Mouse (Mus musculus): ENCODE measurements at regions not wholly inside any gene's neighbourhood (a gene's known extent, or its start where the extent isn't known, plus 50 kb on each side); places are given as distances from the start of the nearest gene placed in this dataset.

DNA sequence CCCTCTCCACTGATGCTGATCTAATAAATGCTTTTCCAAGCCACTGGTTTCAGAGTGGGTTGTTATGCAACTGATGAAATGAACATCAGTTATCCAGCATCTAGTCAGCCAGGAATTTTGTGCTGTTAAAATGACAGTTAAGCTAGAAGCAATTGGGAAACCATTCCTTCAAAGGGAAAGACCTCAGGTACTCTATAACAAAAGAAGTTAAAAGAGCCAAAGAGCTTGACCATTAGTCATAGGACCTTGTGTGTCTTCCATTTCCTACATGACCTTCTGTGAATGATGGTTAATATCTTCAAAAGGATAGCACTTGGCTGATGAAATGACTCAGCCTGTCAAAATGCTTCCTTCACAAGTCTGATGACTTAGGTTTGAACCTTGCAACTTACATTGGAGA lies 275.6 kb upstream of the Pfkp start:
- TF ChIP-seq CTCF (IDR thresholded peaks at IDR 0.05; ENCODE audit: extremely low read depth, insufficient read length, insufficient replicate concordance, low read depth, low read length): no peak
- no peak for TF ChIP-seq POLR2A (IDR thresholded peaks at IDR 0.05; ENCODE audit: low read depth, low read length)
